Mouse (Mus musculus) monocyte, adult 2 months (primary cell): ENCODE results near the gene Gipr.

ENCODE experiments used
- DNase-seq, 2 experiments: peaks; one replicate each; pipeline ENCODE4 v3.0.0; 2022; ENCODE audit warnings: low spot score in 2 of 2, low read depth in 1 of 2

Gipr gene

GRCm38 (mm10) chr7:19165656-19166423 lies at the start of gene Gipr:
Gipr (minus strand) TSS chr7:19166127.
- DNase-seq, result no peak

DNA sequence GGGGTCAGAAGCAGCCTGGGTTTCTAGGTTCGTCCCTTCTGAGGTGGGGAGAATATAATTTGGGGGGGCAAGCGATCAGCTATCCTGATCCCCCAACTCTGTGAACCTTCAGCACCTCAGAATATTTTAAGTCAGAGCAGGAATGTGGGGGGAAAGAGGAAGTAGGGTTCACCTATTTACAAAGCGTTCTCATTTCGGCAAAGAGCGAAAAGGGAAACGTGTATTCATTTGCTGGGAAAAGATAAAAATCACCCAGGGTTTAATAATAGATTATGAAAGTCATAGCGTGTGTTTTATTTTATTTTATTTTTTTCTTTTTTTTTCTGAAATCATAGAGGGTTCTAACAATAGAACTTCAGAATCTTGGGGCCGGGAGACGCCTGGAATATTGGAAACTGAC lies 49.0 kb upstream of the Gipr start:
- DNase-seq, result no peak

DNA sequence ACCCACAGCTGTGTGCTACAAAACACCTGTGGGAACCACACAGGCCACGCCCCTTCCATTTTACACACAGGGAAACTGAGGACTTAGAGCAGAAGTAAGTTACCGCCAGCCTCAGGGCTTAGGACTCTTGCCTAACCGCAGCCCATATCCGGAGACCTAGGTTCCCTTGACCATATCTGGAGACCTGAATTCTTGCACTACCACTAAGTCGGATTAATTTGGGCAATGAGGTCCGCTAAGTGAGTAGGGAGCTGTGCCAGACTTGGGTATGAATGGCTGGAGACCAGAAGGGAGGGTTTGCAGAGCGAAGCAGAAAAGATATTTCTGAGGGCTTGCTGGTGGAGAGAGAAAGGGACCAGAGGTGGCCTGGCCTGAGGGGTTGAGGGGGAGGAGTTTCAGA lies 48.4 kb upstream of the Gipr start:
- DNase-seq, result no peak

GRCm38 (mm10) chr7:19213385-19213784 lies 47.5 kb upstream of the Gipr start:
- no peak for DNase-seq

GRCm38 (mm10) chr7:19211996-19212755 lies 46.2 kb upstream of the Gipr start, which contains the start of gene Gpr4:
Gpr4 (plus strand) TSS chr7:19212538.
- DNase-seq, result no peak

DNA sequence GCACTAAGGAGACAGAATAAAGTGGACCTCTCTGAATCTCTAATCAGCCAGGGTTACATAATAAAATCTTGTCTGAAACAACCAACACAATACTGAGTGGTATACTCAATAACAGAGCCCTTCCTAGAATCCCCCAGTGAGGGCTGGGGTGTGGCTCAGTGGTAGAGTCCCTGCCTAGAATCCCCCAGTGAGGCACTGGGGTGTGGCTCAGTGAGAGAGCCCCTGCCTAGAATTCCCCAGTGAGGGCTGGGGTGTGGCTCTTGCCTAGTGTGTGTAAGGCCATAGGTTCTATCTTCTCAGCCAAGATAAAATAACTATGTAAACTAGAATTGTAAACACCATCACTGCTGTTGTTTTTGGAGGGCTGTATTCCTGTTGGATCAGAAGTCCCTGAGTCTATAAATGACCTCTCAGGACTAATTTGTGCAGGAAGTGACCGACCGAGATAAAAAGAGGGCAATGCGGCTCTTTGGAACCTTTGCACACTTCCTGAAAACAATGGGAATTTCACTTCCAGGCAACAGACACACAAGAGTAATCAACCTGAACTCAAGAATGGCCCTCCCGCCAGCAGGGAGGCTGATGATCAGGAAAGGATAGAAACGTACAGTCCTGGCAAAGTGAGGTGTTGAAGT lies 45.2 kb upstream of the Gipr start:
- DNase-seq, result no peak

- no peak for DNase-seq
Observed at GRCm38 (mm10) chr7:19210010-19210409, 44.1 kb upstream of the Gipr start.

DNA sequence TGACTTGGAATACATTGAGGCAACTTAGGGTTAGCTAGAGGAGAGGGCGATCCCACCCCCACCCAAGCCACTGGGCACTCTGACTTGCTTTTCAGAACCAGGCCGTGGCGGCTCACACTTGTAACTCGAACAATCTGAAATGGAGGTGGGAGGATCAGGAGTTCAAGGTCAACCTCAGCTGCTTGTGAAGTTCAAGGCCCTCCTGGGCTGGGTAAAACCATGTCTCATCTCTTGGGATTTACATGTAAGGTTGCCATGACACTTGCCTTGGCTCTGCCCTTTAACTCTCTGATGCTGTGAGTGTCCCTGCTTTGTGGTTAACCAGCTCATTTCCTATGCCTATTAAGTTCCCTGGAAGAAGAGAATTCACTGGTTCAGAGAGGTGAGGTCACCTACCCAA lies 43.6 kb upstream of the Gipr start:
- DNase-seq, result no peak

DNA sequence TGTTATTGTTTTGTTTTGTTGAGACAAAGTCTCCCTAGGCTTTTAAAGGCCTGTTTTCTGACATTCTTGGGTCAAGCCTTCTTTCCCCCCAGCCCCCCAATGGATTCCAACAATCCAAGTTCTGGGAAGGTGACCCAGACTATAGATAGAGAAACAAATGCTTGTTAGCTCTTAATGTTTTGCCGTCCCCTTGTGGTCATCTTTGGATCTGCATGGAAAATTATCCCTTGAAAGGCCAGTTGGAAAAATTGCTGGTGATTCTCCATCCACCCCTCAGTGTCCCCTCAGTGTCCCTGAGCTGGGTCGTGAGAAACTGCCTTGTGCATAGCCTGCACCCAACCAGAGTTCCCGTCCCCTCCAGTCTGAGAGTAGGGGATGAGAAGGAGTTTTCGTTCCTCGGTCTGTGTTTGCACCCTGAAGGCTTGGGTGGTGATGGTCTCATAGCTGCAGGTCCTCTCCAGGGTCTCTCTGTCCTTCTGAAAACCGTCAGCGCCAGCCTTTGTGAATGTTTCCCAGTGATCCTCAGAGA lies 43.1 kb upstream of the Gipr start:
- no peak for DNase-seq

GRCm38 (mm10) chr7:19208201-19208910 lies 42.4 kb upstream of the Gipr start:
- no peak for DNase-seq

DNA sequence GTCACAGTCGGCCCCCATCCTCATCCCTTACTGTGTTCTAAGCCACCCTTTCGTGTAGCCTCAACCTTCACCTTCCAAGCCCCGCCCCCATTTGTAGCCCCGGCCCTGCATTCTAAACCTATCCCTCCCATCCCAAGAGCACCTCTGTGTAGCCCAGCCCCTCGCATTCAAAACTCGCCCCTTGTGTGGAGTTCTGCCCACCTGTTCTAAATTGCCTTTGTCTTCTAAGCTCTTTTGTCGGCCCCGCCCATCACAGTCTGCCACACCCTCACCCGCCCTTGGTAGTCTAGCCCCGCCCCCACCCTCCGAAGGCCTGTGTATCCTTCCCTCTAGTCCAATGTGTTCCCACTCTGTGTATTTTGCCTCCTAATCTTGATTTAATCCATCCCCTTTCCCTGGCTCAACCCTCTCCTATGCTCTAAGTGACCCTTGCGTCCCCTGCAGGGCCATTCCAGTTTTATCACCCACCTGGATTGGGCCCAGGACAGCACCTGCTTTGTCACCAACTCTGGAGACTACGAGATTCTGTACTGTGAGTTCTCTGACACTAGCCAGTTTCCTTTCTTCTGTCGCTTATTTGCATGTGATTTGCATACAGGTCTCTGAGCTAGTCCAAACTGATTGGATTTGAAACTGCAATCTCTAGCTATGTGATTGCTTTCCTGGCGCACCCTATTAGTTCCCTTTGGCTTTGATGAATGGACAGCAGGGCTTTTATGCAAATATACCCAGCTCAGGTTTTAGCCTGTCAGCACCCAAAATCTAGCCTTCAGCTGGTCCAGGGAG lies 36.3 kb upstream of the Gipr start:
- no peak for DNase-seq

DNA sequence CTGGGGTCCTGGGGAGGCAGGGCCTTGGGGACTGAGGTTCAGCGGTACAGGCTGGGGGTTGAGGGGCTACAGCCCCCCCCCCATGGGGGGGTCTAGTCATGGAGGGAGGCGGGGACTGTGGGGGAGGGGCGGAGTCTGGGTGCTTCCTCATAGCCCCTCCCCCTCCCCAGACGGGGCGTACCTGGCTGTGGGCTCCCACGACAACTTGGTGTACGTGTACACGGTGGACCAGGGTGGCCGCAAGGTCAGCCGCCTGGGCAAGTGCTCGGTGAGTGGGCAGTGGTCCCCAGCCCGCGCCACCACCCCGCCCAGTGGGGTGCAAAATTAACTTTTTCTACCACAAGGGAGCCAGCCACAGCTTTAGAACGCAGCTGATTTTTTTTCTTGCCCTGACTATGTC lies 35.7 kb upstream of the Gipr start:
- no peak for DNase-seq

DNA sequence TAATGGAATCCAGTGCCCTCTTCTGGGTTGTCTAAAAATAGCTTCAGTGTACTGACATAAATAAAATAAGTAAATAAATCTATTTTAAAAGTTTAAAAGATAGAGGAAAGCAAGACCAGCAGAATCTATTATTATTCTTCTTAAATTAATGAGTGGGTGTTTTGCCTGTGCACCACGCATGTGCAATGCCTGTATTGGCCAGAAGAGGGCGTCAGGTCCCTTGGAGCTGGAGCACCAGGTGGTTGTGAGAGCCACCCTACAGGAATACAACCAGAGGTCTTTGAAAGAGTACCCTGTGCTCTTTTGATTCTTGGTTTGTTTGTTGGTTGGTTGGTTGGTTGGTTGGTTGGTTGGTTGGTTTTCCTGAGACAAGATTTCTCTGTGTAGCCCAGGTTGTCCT lies 32.1 kb upstream of the Gipr start:
- no peak for DNase-seq

DNA sequence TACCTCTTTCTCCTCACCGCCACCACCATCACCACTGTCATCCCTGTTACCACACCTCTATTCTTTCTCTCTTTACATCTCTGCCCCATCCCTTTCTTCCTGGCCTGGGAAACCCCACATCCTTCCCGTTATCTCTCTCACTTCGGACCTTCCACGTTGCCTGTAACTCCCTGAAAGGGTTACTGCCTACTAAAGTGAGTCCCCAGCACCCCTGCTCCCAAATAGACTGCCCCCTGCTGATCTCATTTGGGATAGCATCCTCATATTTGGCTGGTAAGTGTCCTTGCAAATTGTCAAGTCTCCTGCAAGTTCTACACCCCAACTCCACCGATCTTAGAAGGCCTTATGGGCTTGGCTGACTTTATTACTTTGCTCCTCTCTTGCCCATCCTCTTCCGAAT lies 30.7 kb upstream of the Gipr start:
- no peak for DNase-seq

GRCm38 (mm10) chr7:19194676-19195075 lies 28.7 kb upstream of the Gipr start:
- no peak for DNase-seq

- DNase-seq, result no peak
Observed at GRCm38 (mm10) chr7:19184758-19185157, 18.8 kb upstream of the Gipr start.

DNA sequence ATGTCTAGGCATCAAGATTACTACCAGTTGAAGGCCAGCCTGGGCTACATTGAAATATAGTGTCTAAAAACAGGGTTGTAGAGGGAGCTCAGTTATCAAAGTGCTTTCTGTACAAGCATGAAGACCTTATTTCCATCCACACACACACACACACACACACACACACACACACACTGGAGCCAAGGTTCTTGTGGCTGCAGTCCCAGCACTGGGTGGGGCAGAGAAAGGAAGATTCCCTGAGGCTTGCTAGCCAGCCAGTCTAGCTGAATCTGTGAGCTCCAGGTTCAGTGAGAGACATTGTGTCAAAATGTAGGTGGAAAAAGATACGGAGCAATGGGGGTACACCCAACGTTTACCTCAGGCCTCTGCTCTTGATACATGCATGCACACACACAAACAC lies 18.3 kb upstream of the Gipr start:
- DNase-seq, result no peak

DNA sequence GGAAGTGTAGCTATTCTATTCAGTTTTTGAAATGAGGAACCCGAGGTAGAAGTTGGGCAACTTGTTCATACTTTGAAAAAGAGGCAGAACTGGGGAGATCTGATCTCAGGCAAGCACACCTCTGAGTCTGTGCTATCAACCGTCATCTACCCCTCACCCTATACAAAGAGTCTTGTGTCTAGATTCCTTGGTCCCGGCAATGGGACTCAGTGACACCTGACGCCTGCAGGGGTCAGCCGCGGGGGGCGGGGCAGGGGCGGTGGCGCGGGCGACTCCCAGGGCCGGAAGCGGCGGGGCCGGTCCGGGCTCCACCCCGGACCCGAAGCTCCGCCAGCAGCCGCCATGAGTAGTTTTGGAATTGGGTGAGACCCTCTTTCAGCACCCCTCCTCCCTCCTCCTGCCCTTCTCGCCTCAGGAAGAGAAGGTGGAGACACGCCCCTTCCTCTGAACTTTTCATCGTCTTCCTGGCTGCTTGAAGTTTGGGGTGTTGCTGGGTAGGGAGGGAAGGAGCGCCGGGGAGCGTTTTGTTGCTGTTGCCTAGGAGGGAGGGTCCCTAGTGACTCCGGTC lies 15.0 kb upstream of the Gipr start:
- no peak for DNase-seq

DNA sequence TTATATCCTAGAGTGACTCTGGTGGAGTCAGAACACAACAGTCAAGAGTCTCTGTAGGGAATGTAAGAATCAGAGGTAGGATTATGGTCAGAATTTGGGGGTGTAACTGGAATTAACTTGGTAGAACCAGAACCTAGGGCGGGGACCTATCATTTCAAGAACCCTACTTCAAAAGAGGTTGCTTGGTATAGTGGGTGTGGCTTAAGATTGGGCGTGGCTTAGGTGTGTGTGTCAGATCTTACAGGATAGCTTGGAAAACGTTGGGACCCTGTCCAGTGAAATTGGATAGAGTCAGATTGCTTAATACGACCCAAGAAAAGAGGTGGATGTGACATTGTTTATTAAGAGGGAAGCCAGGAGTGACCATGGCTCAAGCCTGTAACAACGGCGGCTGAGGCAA lies 14.0 kb upstream of the Gipr start:
- DNase-seq, result no peak

- peak in 1 of 2 experiments; percentile 49 for DNase-seq
Observed at GRCm38 (mm10) chr7:19179173-19179572, 13.2 kb upstream of the Gipr start.
